Mouse (Mus musculus) CH12.LX (cell line): ENCODE results near the gene Usp6nl. TPM values are rescaled to one million over a fixed set of nuclear protein-coding genes. Genes with fewer than 3 reads are reported as not detected.
A peak's percentile ranks its signal among the peaks of the same experiment; 100 is the strongest.

Experiments
- DNase-seq: peaks from one replicate; pipeline ENCODE4 v3.0.0-alpha.2; 2013; ENCODE audit errors: extremely low read depth
- H3K27ac ChIP-seq: 2 replicates; pipeline ENCODE4 v1.5.1; 2012; ENCODE audit warnings: low read depth, mild to moderate bottlenecking, control low read depth, moderate library complexity; ENCODE audit not compliant: insufficient read depth
- H3K27me3 ChIP-seq: replicated peaks from 2 replicates; pipeline ENCODE3; 2012; ENCODE audit warnings: inconsistent platforms
- H3K36me3 ChIP-seq, 2 experiments: replicated peaks in 1 of 2; 2 replicates each; pipeline versions ENCODE3 to v1.6.1; 2012; ENCODE audit warnings: inconsistent platforms in 1 of 2, low read length in 1 of 2, mild to moderate bottlenecking in 1 of 2, mixed read lengths in 1 of 2, moderate library complexity in 1 of 2; ENCODE audit not compliant: control insufficient read depth in 1 of 2, insufficient read depth in 1 of 2
- H3K4me1 ChIP-seq, 2 experiments: 2 replicates each; pipeline ENCODE4 v1.6.1; 2012; ENCODE audit warnings: inconsistent platforms in 1 of 2, moderate library complexity in 1 of 2; ENCODE audit not compliant: insufficient read depth in 2 of 2, control insufficient read depth in 1 of 2
- H3K4me2 ChIP-seq: 2 replicates; pipeline ENCODE4 v1.6.1; 2012; ENCODE audit warnings: low read depth, mild to moderate bottlenecking, control low read depth; ENCODE audit not compliant: poor library complexity, insufficient read depth, severe bottlenecking
- H3K4me3 ChIP-seq, 3 experiments: fragments of 150-350 bp in 1 of 3; sonication (generic) in 1 of 3; replicated peaks in 1 of 3; 2 replicates each; pipeline versions ENCODE3 to v1.5.1; 2011 to 2012; ENCODE audit warnings: low read depth in 2 of 3, low read length in 2 of 3, mild to moderate bottlenecking in 2 of 3, moderate library complexity in 2 of 3, control low read depth in 1 of 3, improper control_type of control experiment in 1 of 3, inconsistent platforms in 1 of 3, mixed read lengths in 1 of 3; ENCODE audit not compliant: poor library complexity in 1 of 3
- H3K79me2 ChIP-seq: replicated peaks from 2 replicates; pipeline ENCODE4 v1.6.1; 2012; ENCODE audit warnings: mild to moderate bottlenecking, moderate library complexity; ENCODE audit not compliant: control insufficient read depth, poor library complexity, insufficient read depth, severe bottlenecking; ENCODE audit errors: extremely low read depth
- H3K9ac ChIP-seq: 2 replicates; pipeline ENCODE4 v1.6.1; 2012; ENCODE audit warnings: low read depth, mild to moderate bottlenecking, control low read depth, moderate library complexity; ENCODE audit not compliant: insufficient read depth
- H3K9me3 ChIP-seq: replicated peaks from 2 replicates; pipeline ENCODE3; 2012; ENCODE audit warnings: low read length, inconsistent platforms, mixed read lengths
- BHLHE40 ChIP-seq: IDR thresholded peaks from 2 replicates; pipeline ENCODE4 v1.6.1; 2011; ENCODE audit warnings: mild to moderate bottlenecking, low read depth, low read length, improper control_type of control experiment
- CHD1 ChIP-seq: IDR thresholded peaks from 2 replicates; pipeline ENCODE4 v1.6.1; 2012; ENCODE audit warnings: low read depth, low read length, improper control_type of control experiment, inconsistent platforms
- CHD2 ChIP-seq: IDR thresholded peaks from 2 replicates; pipeline ENCODE4 v1.6.1; 2011; ENCODE audit warnings: low read length, improper control_type of control experiment
- CTCF ChIP-seq, 2 experiments: IDR thresholded peaks in 1 of 2; conservative IDR thresholded peaks in 1 of 2; 2 replicates each; pipeline ENCODE4 v1.5.1; 2011 to 2012; ENCODE audit warnings: low read depth in 2 of 2, low read length in 2 of 2, improper control_type of control experiment in 1 of 2, inconsistent platforms in 1 of 2, mild to moderate bottlenecking in 1 of 2, moderate library complexity in 1 of 2
- ELF1 ChIP-seq: IDR thresholded peaks from 2 replicates; pipeline ENCODE4 v1.6.1; 2014; ENCODE audit warnings: low read depth, mild to moderate bottlenecking, inconsistent platforms, low read length, improper control_type of control experiment
- EP300 ChIP-seq: IDR thresholded peaks from 2 replicates; pipeline ENCODE4 v1.6.1; 2011; ENCODE audit warnings: low read length, improper control_type of control experiment
- GABPA ChIP-seq: IDR thresholded peaks from 2 replicates; pipeline ENCODE4 v1.6.1; 2012; ENCODE audit warnings: low read depth, low read length, improper control_type of control experiment, inconsistent platforms; ENCODE audit not compliant: insufficient replicate concordance
- HCFC1 ChIP-seq: IDR thresholded peaks from 2 replicates; pipeline ENCODE4 v1.6.1; 2012; ENCODE audit warnings: low read depth, mild to moderate bottlenecking, inconsistent platforms, low read length, improper control_type of control experiment
- KAT2A ChIP-seq: IDR thresholded peaks from 2 replicates; pipeline ENCODE4 v1.6.1; 2012; ENCODE audit warnings: low read length, improper control_type of control experiment, inconsistent platforms; ENCODE audit not compliant: insufficient replicate concordance
- MAZ ChIP-seq: IDR thresholded peaks from 2 replicates; pipeline ENCODE4 v1.6.1; 2012; ENCODE audit warnings: low read depth, mild to moderate bottlenecking, inconsistent platforms, low read length, improper control_type of control experiment, moderate library complexity
- MXI1 ChIP-seq: IDR thresholded peaks from 2 replicates; pipeline ENCODE4 v1.6.1; 2011; ENCODE audit warnings: mild to moderate bottlenecking, low read depth, low read length, improper control_type of control experiment
- NRF1 ChIP-seq: IDR thresholded peaks from 2 replicates; pipeline ENCODE4 v1.6.1; 2014; ENCODE audit warnings: low read depth, mild to moderate bottlenecking, inconsistent platforms, low read length, improper control_type of control experiment, moderate library complexity
- POLR2A ChIP-seq: IDR thresholded peaks from 2 replicates; pipeline ENCODE4 v1.6.1; 2011; ENCODE audit warnings: low read depth, mild to moderate bottlenecking, improper control_type of control experiment, low read length
- RAD21 ChIP-seq: IDR thresholded peaks from 2 replicates; pipeline ENCODE4 v1.6.1; 2011; ENCODE audit warnings: low read depth, mild to moderate bottlenecking, low read length, improper control_type of control experiment, moderate library complexity
- RCOR1 ChIP-seq: conservative IDR thresholded peaks from 2 replicates; pipeline ENCODE4 v1.6.1; 2012; ENCODE audit warnings: low read depth, mild to moderate bottlenecking, inconsistent platforms, low read length, improper control_type of control experiment
- SIN3A ChIP-seq: IDR thresholded peaks from 2 replicates; pipeline ENCODE4 v1.6.1; 2012; ENCODE audit warnings: low read length, improper control_type of control experiment, inconsistent platforms
- SMC3 ChIP-seq: IDR thresholded peaks from 2 replicates; pipeline ENCODE4 v1.6.1; 2011; ENCODE audit warnings: low read depth, low read length, improper control_type of control experiment
- UBTF ChIP-seq: IDR thresholded peaks from 2 replicates; pipeline ENCODE4 v1.6.1; 2012; ENCODE audit warnings: low read depth, mild to moderate bottlenecking, inconsistent platforms, low read length, improper control_type of control experiment, moderate library complexity
- USF1 ChIP-seq: IDR thresholded peaks from 2 replicates; pipeline ENCODE4 v1.6.1; 2014; ENCODE audit warnings: low read depth, mild to moderate bottlenecking, inconsistent platforms, low read length, improper control_type of control experiment
- ZC3H11A ChIP-seq: IDR thresholded peaks from 2 replicates; pipeline ENCODE4 v1.6.1; 2012; ENCODE audit warnings: low read depth, mild to moderate bottlenecking, inconsistent platforms, low read length, improper control_type of control experiment
- dilution Hi-C: fragments of 300-500 bp; cut with MboI; formaldehyde crosslinking; loops from 2 replicates; pipeline ENCODE4 v1.14.3; 2020; ENCODE audit warnings: low sequenced_read_pairs; ENCODE audit not compliant: extremely low pct_unique_long_range_greater_than_20kb, extremely low pct_ligation_motif_present
- in situ Hi-C: fragments of 300-500 bp; cut with MboI; formaldehyde crosslinking; loops from 3 replicates; pipeline ENCODE4 v1.14.3; 2019; ENCODE audit warnings: low sequenced_read_pairs, low pct_ligation_motif_present, low pct_unique_long_range_greater_than_20kb, mixed read lengths
- polyA plus RNA-seq: library from polyadenylated mRNA; unstranded; fragments of >175 nt; gene quantifications from 2 replicates; pipeline ENCODE4 v1.2.1, GENCODE M21; 2012; ENCODE audit warnings: low read depth; ENCODE audit not compliant: insufficient read length
- total RNA-seq, 2 experiments: library from RNA; depleted of rRNA; stranded (reverse); fragments of 300-350 nt in 1 of 2; fragments of >200 nt in 1 of 2; gene quantifications; 2 replicates each; pipeline ENCODE4 v1.2.3; 2012 to 2014

Gene Usp6nl
- total and polyA plus RNA-seq, 3 experiments: 4.1 to 12.1 (median 4.6) TPM

DNA sequence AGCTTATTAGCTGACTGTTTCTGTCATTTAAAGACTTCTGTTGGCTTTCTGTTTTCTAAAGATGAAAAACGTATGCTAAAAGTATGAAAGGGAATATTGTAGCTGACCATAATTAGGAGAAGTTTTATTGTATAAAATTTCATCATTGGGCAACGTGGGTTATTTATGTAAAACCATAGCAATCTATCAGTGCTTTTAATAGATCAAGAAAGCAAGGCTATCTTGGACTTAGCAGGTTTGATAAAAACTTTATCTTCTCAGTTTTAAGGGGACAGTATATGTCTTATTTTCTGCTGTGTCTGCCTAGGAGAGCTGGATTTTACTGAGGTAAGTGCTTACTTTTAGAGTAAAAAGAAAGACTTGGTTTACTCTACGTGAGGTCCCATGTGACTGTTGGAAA lies 14.2 kb downstream of the Usp6nl start:
- Histone ChIP-seq H3K9ac (no peak overlapping the region), H3K9me3 (no peaks in the 10 kb centered on the region), H3K4me2 (no peak overlapping the region; the same call in 1 of the 2 replicates), H3K4me3 (no peak overlapping the region), H3K27ac (no peak overlapping the region), H3K79me2 (no peaks in the 10 kb centered on the region), H3K4me1 (peaks cover 6 to 54% of the 10 kb centered on the region in 2 experiments), H3K27me3 (no peaks in the 10 kb centered on the region), H3K36me3 (peaks cover 0 to 19% of the 10 kb centered on the region in 2 experiments)
- dilution Hi-C loops (no loop called here), in situ Hi-C loops (no loop called here)
- TF ChIP-seq CTCF (conservative IDR thresholded peaks at IDR 0.05 in 1 of 2, IDR thresholded peaks at IDR 0.05 in 1 of 2; ENCODE audit: low read depth in 2 of 2, low read length in 2 of 2) (no peak), BHLHE40 (no peak), POLR2A (no peak), CHD2 (no peak)
- no peak for DNase-seq

DNA sequence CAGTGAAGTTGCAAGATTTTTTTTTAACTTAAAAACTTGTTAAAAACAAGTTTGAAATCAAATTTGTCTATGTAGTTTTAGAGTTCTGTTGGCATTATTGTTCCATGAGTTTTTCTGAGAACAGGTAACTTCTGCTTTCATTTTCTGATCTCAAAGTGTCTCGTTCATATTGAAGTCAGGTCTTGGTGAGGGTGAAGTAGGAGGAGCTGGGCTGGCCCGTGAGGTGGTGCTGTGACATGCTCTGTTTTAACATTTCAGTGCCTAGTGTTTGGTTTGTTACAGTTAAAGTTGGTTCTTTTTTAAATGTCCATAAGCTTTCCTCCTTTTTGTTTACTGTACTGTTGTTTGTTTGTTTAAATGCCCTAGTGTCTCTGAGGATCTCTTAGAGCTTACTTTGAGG lies 15.0 kb downstream of the Usp6nl start:
- Histone ChIP-seq H3K4me1 (peaks cover 6 to 50% of the 10 kb centered on the region in 2 experiments), H3K4me2 (peak overlapping the region; percentile 79; the same call in 1 of the 2 replicates), H3K9me3 (no peaks in the 10 kb centered on the region)
- DNase-seq: no peak
- TF ChIP-seq RCOR1 (no peak), ZC3H11A (no peak), BHLHE40 (no peak), MAZ (no peak), KAT2A (no peak), SIN3A (no peak), RAD21 (peak; percentile 1), CTCF (conservative IDR thresholded peaks at IDR 0.05 in 1 of 2, IDR thresholded peaks at IDR 0.05 in 1 of 2; ENCODE audit: low read depth in 2 of 2, low read length in 2 of 2) (no peak), SMC3 (peak; percentile 14; the same call in 1 of the 2 replicates), EP300 (no peak), NRF1 (0 out of 2 replicates have a peak, but pooled peaks have one; percentile 20)
- TF ChIP-seq, all 38 proteins: peak for 3
- peaks cover 0 to 21% of the 10 kb centered on the region in 2 experiments for H3K36me3 ChIP-seq
- no peak overlapping the region for H3K4me3 ChIP-seq
- no peaks in the 10 kb centered on the region for H3K27me3 ChIP-seq
- dilution Hi-C loops (no loop called here), in situ Hi-C loops (no loop called here)
- H3K27ac ChIP-seq: no peak overlapping the region
- H3K9ac ChIP-seq: peak overlapping the region; percentile 69; the same call in 1 of the 2 replicates
- no peaks in the 10 kb centered on the region for H3K79me2 ChIP-seq

DNA sequence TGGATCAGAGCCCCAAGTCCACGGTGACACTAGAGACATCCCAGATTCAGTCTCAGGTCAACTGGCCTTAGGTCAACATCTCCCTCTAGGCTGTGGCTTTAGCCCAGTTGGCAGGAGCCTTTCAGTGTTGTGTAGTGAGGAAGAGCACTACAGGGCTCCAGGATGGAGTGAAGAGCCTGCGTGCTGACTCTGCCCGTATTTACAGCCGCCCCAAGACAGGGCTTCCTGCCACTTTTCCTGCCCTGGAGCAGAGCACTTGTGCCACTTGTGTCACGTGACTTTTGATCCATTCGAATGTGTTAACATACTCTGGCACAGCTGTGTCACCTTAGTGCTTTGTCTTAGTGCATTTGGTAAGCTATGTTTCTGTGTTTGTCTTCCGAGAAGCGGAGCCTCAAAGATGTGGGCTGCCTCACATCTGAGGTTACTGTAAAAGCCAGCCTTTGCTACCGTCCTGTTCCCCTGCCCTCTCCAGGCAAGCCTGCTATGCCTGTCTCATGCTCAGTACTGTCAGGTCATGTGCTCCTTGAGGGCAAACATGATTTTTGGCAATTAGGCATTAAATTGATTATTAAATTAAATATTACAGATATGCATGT lies 15.7 kb downstream of the Usp6nl start:
- no peaks in the 10 kb centered on the region for H3K27me3 ChIP-seq
- peak overlapping the region; percentile 11; the same call in 1 of the 2 replicates for H3K9ac ChIP-seq
- H3K27ac ChIP-seq: no peak overlapping the region
- dilution Hi-C loops: no loop called here
- DNase-seq: no peak
- H3K79me2 ChIP-seq: no peaks in the 10 kb centered on the region
- H3K9me3 ChIP-seq: no peaks in the 10 kb centered on the region
- no peak overlapping the region for H3K4me2 ChIP-seq
- peaks cover 0 to 19% of the 10 kb centered on the region in 2 experiments for H3K36me3 ChIP-seq
- TF ChIP-seq CHD1: no peak
- TF ChIP-seq SMC3: no peak
- no peak for TF ChIP-seq UBTF
- no peak for TF ChIP-seq MXI1
- no peak for TF ChIP-seq CHD2
- TF ChIP-seq SIN3A: no peak
- no peak for TF ChIP-seq USF1
- no peak for TF ChIP-seq ELF1
- TF ChIP-seq RAD21: no peak
- TF ChIP-seq KAT2A: no peak
- TF ChIP-seq GABPA: no peak
- TF ChIP-seq HCFC1: no peak
- TF ChIP-seq NRF1: no peak
- no peak overlapping the region for H3K4me3 ChIP-seq
- H3K4me1 ChIP-seq: peaks cover 6 to 46% of the 10 kb centered on the region in 2 experiments
- in situ Hi-C loops: no loop called here
